ENCODE assay signal across 16 mouse cellular contexts in the genomic region with DNA sequence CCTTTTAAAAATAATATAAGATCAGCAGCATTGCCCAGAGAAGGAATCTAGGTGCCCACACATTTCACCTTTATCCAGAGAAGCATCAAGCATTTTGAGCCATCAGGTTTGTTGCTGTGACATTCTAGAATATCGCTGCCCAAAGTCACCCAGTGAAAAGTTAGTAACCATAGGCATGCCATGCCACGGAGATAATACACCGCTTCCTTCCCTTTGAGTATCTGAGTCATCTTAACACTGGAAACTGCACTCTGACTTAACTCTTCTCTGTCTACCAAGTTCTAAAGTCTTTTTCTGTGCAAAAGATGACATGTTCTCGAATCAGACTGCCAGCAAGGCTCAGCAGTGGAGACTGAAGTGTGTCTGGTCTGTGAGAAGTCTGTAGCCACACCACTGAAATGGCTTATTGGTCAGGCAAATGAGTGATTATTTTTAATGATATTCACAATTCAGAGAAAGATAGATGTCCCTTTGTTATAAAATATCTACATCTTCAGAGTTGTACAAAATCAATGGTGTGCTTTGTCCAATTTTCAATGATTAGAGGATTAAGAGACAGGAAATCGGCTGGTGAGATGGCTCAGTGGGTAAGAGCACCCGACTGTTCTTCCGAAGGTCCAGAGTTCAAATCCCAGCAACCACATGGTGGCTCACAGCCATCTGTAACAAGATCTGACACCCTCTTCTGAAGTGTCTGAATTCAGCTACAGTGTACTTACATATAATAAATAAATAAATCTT.
"Had no signal": no experiment of that assay in that cellular context is flagged by ENCODE, and none has a peak within 500 bp of the region (broad histone marks: within the 10 kb centered on the region; RNA-seq: fewer than 3 reads in every experiment).

No protein-coding gene starts in this region.

- H3K27me3 ChIP-seq: limb, embryonic 13.5 days; liver, embryonic 15.5 days; midbrain, embryonic 15.5 days had no signal

- H3K4me1 ChIP-seq: midbrain, embryonic 15.5 days had no signal

- H3K9me3 ChIP-seq: limb, embryonic 10.5 days; limb, embryonic 13.5 days; liver, embryonic 15.5 days; midbrain, embryonic 12.5 days; midbrain, embryonic 15.5 days had no signal

- DNase-seq: kidney, adult 18-20 months; kidney, postnatal 25 days; layer of hippocampus, adult 9-11 months; lung, adult 2 months; lung, postnatal 14 days; lung, postnatal 4 days; thymus, adult 18-20 months; thymus, postnatal 36 days had no signal

- H3K36me3 ChIP-seq: limb, embryonic 10.5 days; limb, embryonic 13.5 days; liver, embryonic 15.5 days; midbrain, embryonic 15.5 days had no signal

- H3K4me3 ChIP-seq: layer of hippocampus, adult 2 months; limb, embryonic 10.5 days; limb, embryonic 13.5 days; liver, embryonic 15.5 days; midbrain, embryonic 12.5 days; midbrain, embryonic 15.5 days had no signal

- ATAC-seq: inflammation-experienced regulatory T-cells, adult 6 months; intestine, embryonic 16.5 days; midbrain, embryonic 15.5 days had no signal
